Mouse (Mus musculus) embryonic fibroblast, embryonic 13.5 days (primary cell): Measurements from ENCODE around the gene Rmdn3. TPM values are rescaled to one million over a fixed set of nuclear protein-coding genes. Genes with fewer than 3 reads are reported as not detected.
A peak's percentile ranks its signal among the peaks of the same experiment; 100 is the strongest.

Experiments
- H3K27ac ChIP-seq: 2 replicates; pipeline ENCODE4 v1.5.1; 2012; ENCODE audit warnings: low read length, control low read depth, inconsistent platforms; ENCODE audit not compliant: insufficient read depth
- H3K4me1 ChIP-seq: 2 replicates; pipeline ENCODE4 v1.6.1; 2011; ENCODE audit warnings: low read length; ENCODE audit not compliant: control insufficient read depth, insufficient read depth
- H3K4me3 ChIP-seq: 2 replicates; pipeline ENCODE4 v1.5.1; 2011; ENCODE audit warnings: mild to moderate bottlenecking, control low read depth, low read length; ENCODE audit not compliant: insufficient read depth
- CTCF ChIP-seq: IDR thresholded peaks from 2 replicates; pipeline ENCODE4 v1.5.1; 2011; ENCODE audit warnings: mild to moderate bottlenecking, control low read depth, low read length, moderate library complexity, borderline replicate concordance; ENCODE audit not compliant: insufficient read depth
- POLR2A ChIP-seq: IDR thresholded peaks from 2 replicates; pipeline ENCODE4 v1.6.1; 2011; ENCODE audit warnings: low read depth, mild to moderate bottlenecking, control low read depth, low read length, moderate library complexity
- polyA plus RNA-seq: library from polyadenylated mRNA; stranded (reverse); fragments of >200 nt; gene quantifications from 2 replicates; pipeline ENCODE4 v1.2.4, GENCODE M21; 2011; ENCODE audit warnings: low read depth; ENCODE audit not compliant: missing spikeins, insufficient read length

Gene Rmdn3
- polyA plus RNA-seq, 1 experiment: 18.9 TPM

GRCm38 (mm10) chr2:119171574-119171973, 14.7 kb upstream of the Rmdn3 start:
- Histone ChIP-seq H3K4me1 (peaks cover 13% of the 10 kb centered on the region), H3K27ac (no peak overlapping the region), H3K4me3 (no peak overlapping the region)
- TF ChIP-seq CTCF (no peak), POLR2A (no peak)

GRCm38 (mm10) chr2:119170282-119170681, 13.4 kb upstream of the Rmdn3 start:
- H3K27ac ChIP-seq: no peak overlapping the region
- no peak overlapping the region for H3K4me3 ChIP-seq
- H3K4me1 ChIP-seq: peaks cover 13% of the 10 kb centered on the region
- TF ChIP-seq CTCF (no peak), POLR2A (no peak)

GRCm38 (mm10) chr2:119167866-119168256, 11.0 kb upstream of the Rmdn3 start:
- no peak for TF ChIP-seq CTCF
- no peak for TF ChIP-seq POLR2A
- Histone ChIP-seq H3K27ac (no peak overlapping the region), H3K4me1 (peaks cover 10% of the 10 kb centered on the region), H3K4me3 (peak overlapping the region; percentile 43)

- TF ChIP-seq CTCF (no peak), POLR2A (no peak)
- Histone ChIP-seq H3K4me3 (peak within 1 kb of the TSS; percentile 43), H3K27ac (no peak within 1 kb of the TSS), H3K4me1 (peaks cover 6% of the 10 kb centered on the region; the same call in 1 of the 2 replicates)
Observed at GRCm38 (mm10) chr2:119166901-119167865, 10.3 kb upstream of the Rmdn3 start, which contains the start of gene Gchfr. TSS of gene Gchfr (plus strand) at chr2:119167773.

GRCm38 (mm10) chr2:119165401-119165800, 8.6 kb upstream of the Rmdn3 start:
- H3K4me3 ChIP-seq: no peak overlapping the region
- no peaks in the 10 kb centered on the region for H3K4me1 ChIP-seq
- no peak for TF ChIP-seq CTCF
- no peak for TF ChIP-seq POLR2A
- no peak overlapping the region for H3K27ac ChIP-seq

GRCm38 (mm10) chr2:119163999-119164398, 7.2 kb upstream of the Rmdn3 start:
- no peak overlapping the region for H3K27ac ChIP-seq
- no peak for TF ChIP-seq CTCF
- no peak for TF ChIP-seq POLR2A
- H3K4me1 ChIP-seq: no peaks in the 10 kb centered on the region
- no peak overlapping the region for H3K4me3 ChIP-seq

- no peak overlapping the region for H3K27ac ChIP-seq
- no peak overlapping the region for H3K4me3 ChIP-seq
- TF ChIP-seq POLR2A: no peak
- TF ChIP-seq CTCF: no peak
- no peaks in the 10 kb centered on the region for H3K4me1 ChIP-seq
Observed at GRCm38 (mm10) chr2:119163135-119163534, 6.3 kb upstream of the Rmdn3 start.

GRCm38 (mm10) chr2:119161247-119161646, 4.4 kb upstream of the Rmdn3 start:
- no peak for TF ChIP-seq CTCF
- no peak for TF ChIP-seq POLR2A

GRCm38 (mm10) chr2:119157836-119158235, 1.0 kb upstream of the Rmdn3 start:
- no peak overlapping the region for H3K4me3 ChIP-seq
- H3K27ac ChIP-seq: no peak overlapping the region
- TF ChIP-seq POLR2A: no peak
- TF ChIP-seq CTCF: no peak
- peaks cover 4% of the 10 kb centered on the region; the same call in 1 of the 2 replicates for H3K4me1 ChIP-seq

More at GRCm38 (mm10) chr2:119161247-119161646, 4.4 kb upstream of the Rmdn3 start:
- Histone ChIP-seq H3K4me3 (no peak overlapping the region), H3K27ac (no peak overlapping the region), H3K4me1 (no peaks in the 10 kb centered on the region)

GRCm38 (mm10) chr2:119156081-119156680, 653 bp downstream of the Rmdn3 start:
- peak overlapping the region; percentile 91 for H3K4me3 ChIP-seq
- peaks cover 4% of the 10 kb centered on the region; the same call in 1 of the 2 replicates for H3K4me1 ChIP-seq
- no peak overlapping the region for H3K27ac ChIP-seq
- TF ChIP-seq CTCF (no peak), POLR2A (no peak)
